Mouse (Mus musculus): ENCODE results near the gene Foxo4.

DNA sequence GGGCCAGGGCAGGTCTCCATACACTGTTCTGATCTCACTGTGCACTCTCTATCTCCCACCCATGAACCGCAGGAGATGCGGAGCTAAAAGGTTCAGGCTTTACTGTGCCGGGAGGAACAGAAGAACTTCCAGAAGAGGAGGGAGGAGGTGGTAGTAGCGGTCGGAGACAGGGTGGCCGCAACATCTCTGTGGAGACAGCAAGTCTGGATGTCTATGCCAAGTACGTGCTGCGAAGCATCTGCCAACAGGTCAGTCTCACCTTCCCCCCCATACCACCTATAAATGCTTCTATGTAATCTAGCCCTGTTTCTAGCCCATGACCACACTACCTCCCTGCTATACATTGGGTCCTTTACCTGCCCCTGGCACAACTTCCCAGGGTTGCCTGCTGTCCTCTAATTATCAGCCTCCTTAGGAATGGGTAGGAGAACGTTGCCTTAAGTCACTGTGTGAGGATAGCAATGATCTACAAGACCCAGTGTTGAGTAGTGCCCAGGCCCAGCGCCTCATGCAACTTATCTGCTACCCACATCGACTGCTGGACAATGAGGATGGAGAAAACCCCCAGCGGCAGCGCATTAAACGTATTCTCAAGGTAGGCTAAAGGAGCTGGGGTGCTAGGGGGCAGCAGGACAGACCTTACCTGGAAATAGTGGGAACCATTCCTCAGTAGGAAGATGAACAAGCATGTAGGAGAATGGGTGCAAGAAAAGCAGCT is 31.8 kb downstream of the Foxo4 start:
- TF ChIP-seq CTCF (IDR thresholded peaks at IDR 0.05; ENCODE audit: insufficient read depth, low read length) (no peak), POLR2A (IDR thresholded peaks at IDR 0.05; ENCODE audit: borderline replicate concordance, extremely low read depth, low read depth, low read length) (no peak)

Data from lung, adult 2 months (tissue).